Mouse (Mus musculus) neural tube, embryonic 11.5 days (tissue): ENCODE measurements around the gene Slc22a14. TPM values are rescaled to one million over a fixed set of nuclear protein-coding genes. Genes with fewer than 3 reads are reported as not detected.
"Not testable (repeated sequence)": the region's sequence is repeated elsewhere in the genome, so short reads cannot be mapped to it uniquely, and the experiment has no call there.

Experiments
- ATAC-seq: fragments of 200-750 bp; cut with Nextera tagmentation; 2 replicates; pipeline ENCODE4 v1.8.0; 2017; ENCODE audit warnings: moderate number of reproducible peaks, mild to moderate bottlenecking, moderate TSS enrichment, moderate library complexity; ENCODE audit not compliant: insufficient read depth, low FRiP score, low TSS enrichment
- DNase-seq: peaks from one replicate; pipeline ENCODE4 v3.0.0-alpha.2; 2015; ENCODE audit warnings: low spot score
- H3K27ac ChIP-seq: fragments of 300-500 bp; sonication (generic); 2 replicates; pipeline ENCODE4 v1.5.1; 2014; ENCODE audit warnings: low read depth, mild to moderate bottlenecking, low read length
- H3K27me3 ChIP-seq: fragments of 300-500 bp; sonication (generic); 2 replicates; pipeline ENCODE4 v1.6.1; 2014; ENCODE audit warnings: mild to moderate bottlenecking, low read length, mixed read lengths; ENCODE audit not compliant: control insufficient read depth, insufficient read depth
- H3K36me3 ChIP-seq: fragments of 300-500 bp; sonication (generic); 2 replicates; pipeline ENCODE4 v1.6.1; 2014; ENCODE audit warnings: mild to moderate bottlenecking, low read length, moderate library complexity, mixed read lengths; ENCODE audit not compliant: control insufficient read depth, insufficient read depth
- H3K4me1 ChIP-seq: fragments of 300-500 bp; sonication (generic); 2 replicates; pipeline ENCODE4 v1.6.1; 2014; ENCODE audit warnings: low read length, mixed read lengths; ENCODE audit not compliant: control insufficient read depth, insufficient read depth
- H3K4me2 ChIP-seq: fragments of 300-500 bp; sonication (generic); 2 replicates; pipeline ENCODE4 v1.6.1; 2014; ENCODE audit warnings: low read depth, mild to moderate bottlenecking, moderate library complexity
- H3K4me3 ChIP-seq: fragments of 300-500 bp; sonication (generic); 2 replicates; pipeline ENCODE4 v1.5.1; 2014; ENCODE audit warnings: low read depth, low read length
- H3K9ac ChIP-seq: fragments of 300-500 bp; sonication (generic); 2 replicates; pipeline ENCODE4 v1.6.1; 2014; ENCODE audit warnings: mild to moderate bottlenecking, low read length
- H3K9me3 ChIP-seq: fragments of 300-500 bp; sonication (generic); 2 replicates; pipeline ENCODE4 v1.6.1; 2016; ENCODE audit warnings: low read length; ENCODE audit not compliant: control insufficient read depth
- WGBS: fragments of 180-500 bp; shearing (Covaris S2); extraction: QIAGEN DNeasy Blood & Tissue Kit; methylation state at CpG from one replicate; pipeline ENCODE4 v1.1.7; 2014; 5-methylcytosine and 5-hydroxymethylcytosine counted together
- polyA plus RNA-seq: library from polyadenylated mRNA; unstranded; fragments of >200 nt; fragmentation: Nextera tagmentation; extraction: Ambion mirVana; gene quantifications from 2 replicates; pipeline ENCODE4 v1.2.1, GENCODE M21; 2014

Gene Slc22a14
- polyA plus RNA-seq, 1 experiment from 2014 or later = not detected

GRCm38 (mm10) chr9:119230829-119231228, 134.5 kb downstream of the Slc22a14 start:
- ATAC-seq (no peak), DNase-seq (no peak)
- H3K27me3 ChIP-seq = no peaks in the 10 kb centered on the region
- no peaks in the 10 kb centered on the region for H3K4me1 ChIP-seq
- H3K9me3 ChIP-seq = no peaks in the 10 kb centered on the region
- no peaks in the 10 kb centered on the region for H3K36me3 ChIP-seq
- H3K4me2 ChIP-seq = no peak overlapping the region
- 95% methylated on average over 2 of the region's 2 CpGs for WGBS
- H3K4me3 ChIP-seq = no peak overlapping the region
- no peak overlapping the region for H3K27ac ChIP-seq
- no peak overlapping the region for H3K9ac ChIP-seq

- no peak for ATAC-seq
- H3K27ac ChIP-seq = no peak overlapping the region
- H3K9ac ChIP-seq = no peak overlapping the region
- H3K9me3 ChIP-seq = no peaks in the 10 kb centered on the region
- no peak for DNase-seq
- no peaks in the 10 kb centered on the region for H3K27me3 ChIP-seq
- no peaks in the 10 kb centered on the region for H3K36me3 ChIP-seq
- no peaks in the 10 kb centered on the region for H3K4me1 ChIP-seq
- no peak overlapping the region for H3K4me2 ChIP-seq
- H3K4me3 ChIP-seq = no peak overlapping the region
- 93% methylated on average over 4 of the region's 4 CpGs for WGBS
Measured at GRCm38 (mm10) chr9:119220249-119220648, 145.1 kb downstream of the Slc22a14 start.

DNA sequence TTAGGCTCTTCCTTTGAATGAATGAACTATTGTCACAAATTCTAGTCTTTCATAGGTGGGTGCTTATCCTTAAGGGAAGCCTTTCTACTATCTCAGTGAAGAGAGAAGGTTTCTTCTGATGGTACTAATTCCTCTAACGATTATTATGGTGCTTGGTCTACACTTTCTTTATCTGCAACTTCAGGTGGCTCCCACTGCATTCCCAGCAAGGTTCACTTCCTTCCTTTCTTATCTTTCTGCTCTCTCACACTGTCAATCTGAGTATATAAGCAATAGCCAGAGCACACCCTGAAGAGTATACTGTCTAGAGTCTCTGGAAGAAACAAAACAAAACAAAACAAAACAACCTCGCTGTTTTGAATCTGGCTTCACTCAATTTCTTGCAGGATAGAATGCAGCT, 145.7 kb downstream of the Slc22a14 start:
- 82% methylated on average over 2 of the region's 2 CpGs for WGBS
- no peaks in the 10 kb centered on the region for H3K36me3 ChIP-seq
- no peaks in the 10 kb centered on the region for H3K27me3 ChIP-seq
- no peak overlapping the region for H3K4me3 ChIP-seq
- ATAC-seq (no peak), DNase-seq (no peak)
- H3K9me3 ChIP-seq = no peaks in the 10 kb centered on the region
- no peak overlapping the region for H3K9ac ChIP-seq
- no peak overlapping the region for H3K27ac ChIP-seq
- no peaks in the 10 kb centered on the region for H3K4me1 ChIP-seq
- no peak overlapping the region for H3K4me2 ChIP-seq

DNA sequence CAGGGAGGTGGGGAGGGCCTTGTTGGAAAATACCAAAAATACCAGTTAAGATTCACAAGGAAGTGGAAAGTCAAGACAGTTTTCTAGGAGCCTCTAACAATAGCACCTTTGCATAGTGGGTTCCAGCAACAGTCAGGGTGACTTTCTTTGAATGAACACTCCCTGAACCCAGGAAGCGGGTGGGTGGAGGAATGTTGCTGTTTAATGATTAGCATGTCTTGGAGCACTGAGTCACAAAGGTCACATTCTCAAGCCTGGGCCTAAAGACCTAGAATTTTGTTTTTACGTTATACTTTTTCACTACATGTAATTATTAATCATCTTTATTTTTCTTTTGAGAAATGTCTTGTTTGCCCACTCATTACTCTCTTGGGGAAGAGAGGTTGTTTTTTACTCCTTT, 150.0 kb downstream of the Slc22a14 start:
- not testable (repeated sequence) for H3K4me2 ChIP-seq, ATAC-seq, H3K9me3 ChIP-seq, H3K9ac ChIP-seq, H3K27me3 ChIP-seq, H3K4me3 ChIP-seq, H3K36me3 ChIP-seq, H3K4me1 ChIP-seq, DNase-seq, H3K27ac ChIP-seq
- WGBS = 90% methylated on average over 2 of the region's 2 CpGs

- 94% methylated on average over 6 of the region's 6 CpGs for WGBS
- no peak overlapping the region for H3K4me2 ChIP-seq
- DNase-seq = no peak
- H3K27ac ChIP-seq = no peak overlapping the region
- H3K4me1 ChIP-seq = no peaks in the 10 kb centered on the region
- no peak for ATAC-seq
- H3K9ac ChIP-seq = no peak overlapping the region
- no peaks in the 10 kb centered on the region for H3K9me3 ChIP-seq
- no peak overlapping the region for H3K4me3 ChIP-seq
- H3K36me3 ChIP-seq = no peaks in the 10 kb centered on the region
- no peaks in the 10 kb centered on the region for H3K27me3 ChIP-seq
Measured at GRCm38 (mm10) chr9:119214601-119215000, 150.8 kb downstream of the Slc22a14 start.

DNA sequence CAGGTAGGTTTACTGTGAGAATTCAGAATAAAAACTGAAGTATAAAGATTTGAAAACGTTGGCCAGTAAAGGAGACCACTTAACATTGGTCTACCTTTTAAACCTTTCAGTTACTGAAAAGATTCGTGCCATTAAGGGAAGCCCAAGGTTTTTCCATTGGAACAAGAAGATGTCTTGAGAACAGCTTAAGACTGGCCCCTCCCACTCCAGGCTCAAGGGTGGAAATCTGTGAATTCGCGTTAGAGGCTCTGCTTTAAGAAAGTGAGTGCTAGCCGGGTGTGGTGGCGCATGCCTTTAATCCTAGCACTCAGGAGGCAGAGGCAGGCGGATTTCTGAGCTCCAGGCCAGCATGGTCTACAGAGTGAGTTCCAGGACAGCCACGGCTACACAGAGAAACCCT, 152.4 kb downstream of the Slc22a14 start:
- ATAC-seq = no peak
- H3K27me3 ChIP-seq = no peaks in the 10 kb centered on the region
- WGBS = 78% methylated on average over 8 of the region's 8 CpGs
- no peak overlapping the region for H3K4me3 ChIP-seq
- no peaks in the 10 kb centered on the region for H3K4me1 ChIP-seq
- DNase-seq = no peak
- no peak overlapping the region for H3K27ac ChIP-seq
- no peak overlapping the region for H3K9ac ChIP-seq
- H3K4me2 ChIP-seq = no peak overlapping the region
- no peaks in the 10 kb centered on the region for H3K36me3 ChIP-seq
- H3K9me3 ChIP-seq = no peaks in the 10 kb centered on the region

DNA sequence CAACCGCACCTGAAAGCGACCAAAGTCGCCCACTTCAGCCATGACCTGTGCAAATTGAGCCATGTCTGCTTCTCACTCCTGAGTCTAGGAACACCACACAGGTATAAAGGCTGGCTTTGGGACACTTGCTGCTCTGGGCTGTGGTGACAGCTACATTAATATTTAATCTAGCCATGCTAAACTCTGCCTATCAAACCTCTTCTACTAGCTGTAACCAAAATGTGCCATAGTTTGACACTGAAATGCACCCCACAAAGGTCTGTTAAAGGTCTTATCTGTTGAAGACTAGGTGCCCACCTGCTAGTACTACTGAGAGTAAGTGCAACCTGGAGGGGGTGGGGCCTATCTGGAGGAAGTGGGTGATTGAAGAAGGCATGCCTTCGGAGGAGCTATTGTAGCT, 156.4 kb downstream of the Slc22a14 start, which contains the start of gene Slc22a13:
TSS of gene Slc22a13 (minus strand) at position 101 of the 400 bp plus-strand sequence.
- DNase-seq = no peak
- H3K36me3 ChIP-seq = no peaks in the 10 kb centered on the region

DNA sequence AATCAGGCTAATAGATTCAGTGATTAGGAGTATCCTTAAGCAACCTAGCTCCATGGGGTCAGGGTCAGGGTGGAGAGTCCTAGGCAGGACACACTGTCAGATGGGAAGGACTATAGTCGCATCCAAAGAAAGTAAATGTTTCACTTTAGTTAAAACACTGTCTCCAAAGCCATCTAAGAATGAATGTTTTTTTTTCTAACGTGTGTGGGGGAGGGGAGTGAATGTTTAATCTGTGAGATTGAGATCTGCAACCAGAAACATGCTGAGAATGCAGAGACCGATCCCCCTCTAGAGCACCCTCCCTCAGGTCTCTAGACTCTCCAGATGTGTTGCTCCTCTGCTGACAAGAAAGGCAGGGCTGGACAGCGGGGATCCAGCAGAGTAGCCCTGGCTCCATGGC, 158.2 kb downstream of the Slc22a14 start:
- H3K27me3 ChIP-seq = no peaks in the 10 kb centered on the region
- DNase-seq = no peak
- no peak overlapping the region for H3K27ac ChIP-seq
- no peaks in the 10 kb centered on the region for H3K36me3 ChIP-seq
- no peak for ATAC-seq
- H3K4me1 ChIP-seq = no peaks in the 10 kb centered on the region
- no peaks in the 10 kb centered on the region for H3K9me3 ChIP-seq
- H3K9ac ChIP-seq = no peak overlapping the region
- WGBS = 80% methylated on average over 4 of the region's 4 CpGs
- no peak overlapping the region for H3K4me2 ChIP-seq
- no peak overlapping the region for H3K4me3 ChIP-seq

More for the DNA sequence above, 156.4 kb downstream of the Slc22a14 start, which contains the start of gene Slc22a13:
- Histone ChIP-seq H3K4me3 (no peak within 1 kb of the TSS), H3K9ac (no peak within 1 kb of the TSS), H3K9me3 (no peaks in the 10 kb centered on the region), H3K4me2 (no peak within 1 kb of the TSS), H3K27ac (no peak within 1 kb of the TSS), H3K27me3 (no peaks in the 10 kb centered on the region), H3K4me1 (no peaks in the 10 kb centered on the region)
- 94% methylated on average over 4 of the region's 4 CpGs for WGBS
- no peak for ATAC-seq

- Histone ChIP-seq H3K36me3 (no peaks in the 10 kb centered on the region), H3K9ac (no peak overlapping the region), H3K27ac (no peak overlapping the region), H3K4me1 (no peaks in the 10 kb centered on the region), H3K4me3 (no peak overlapping the region), H3K27me3 (no peaks in the 10 kb centered on the region), H3K9me3 (no peaks in the 10 kb centered on the region), H3K4me2 (no peak overlapping the region)
- WGBS = 75% methylated on average over 2 of the region's 2 CpGs
- ATAC-seq = no peak
- DNase-seq = no peak
Measured at GRCm38 (mm10) chr9:119206666-119207065, 158.7 kb downstream of the Slc22a14 start.
